Comparison of ENCODE assay signal across 8 mouse cellular contexts in the genomic region with DNA sequence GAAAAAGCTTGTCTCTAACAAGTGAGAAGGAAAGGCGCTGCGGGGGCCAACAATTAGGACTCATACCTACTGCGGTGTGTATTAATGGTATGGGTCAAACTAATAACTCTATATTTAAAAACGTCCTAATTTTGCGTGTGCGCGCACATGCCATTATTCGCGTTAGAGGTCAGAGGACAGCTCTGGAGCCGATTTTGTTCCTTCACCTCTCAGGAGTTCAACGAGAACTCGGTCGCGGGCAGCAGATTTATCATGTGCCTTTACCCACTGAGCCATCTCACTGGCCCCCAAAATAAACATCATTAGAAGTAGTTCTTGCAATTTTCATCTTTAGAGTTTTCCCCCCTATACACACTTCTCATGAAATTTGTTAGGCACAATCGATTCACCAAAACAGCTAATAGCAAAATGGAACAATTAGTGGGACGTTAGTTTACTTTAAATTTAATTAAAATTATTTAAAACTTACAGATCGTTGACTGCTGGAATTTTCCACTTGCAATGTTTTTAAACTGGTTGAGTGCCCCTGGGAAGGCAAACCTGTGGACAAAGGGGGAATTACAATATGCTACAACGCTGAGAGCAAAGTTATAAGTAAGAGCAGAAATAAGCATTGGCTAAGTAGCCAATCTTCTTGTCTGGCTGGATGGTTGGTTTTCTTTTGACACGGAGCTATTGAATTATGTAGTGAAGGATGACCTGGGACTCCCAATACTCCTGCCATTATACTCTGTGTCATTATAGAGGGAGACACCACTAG. TPM values are rescaled to one million over a fixed set of nuclear protein-coding genes. Genes with fewer than 3 reads are reported as not detected.
DNase-seq lines count a peak whose midpoint lies in the region; ATAC-seq and TF ChIP-seq lines count a peak whose summit lies in the region.

No protein-coding gene starts in this region.

- H3K27ac ChIP-seq in heart, embryonic 13.5 days (replicated peaks), result peak overlapping the region; percentile 94
- H3K27ac ChIP-seq in forebrain, embryonic 15.5 days (replicated peaks), result peak overlapping the region; percentile 83
- H3K27ac ChIP-seq in limb, embryonic 11.5 days (replicated peaks; ENCODE audit: low read depth, low read length), result 0 out of 2 replicates have a peak overlapping the region, but pooled peaks have one; percentile 2

- peak overlapping the region; percentile 84 for H3K4me3 ChIP-seq in heart, embryonic 13.5 days
- H3K4me3 ChIP-seq in forebrain, embryonic 15.5 days, result peak overlapping the region; percentile 75
- peak overlapping the region; percentile 57 for H3K4me3 ChIP-seq in limb, embryonic 11.5 days (ENCODE audit: low read depth, low read length)
- H3K4me3 ChIP-seq in myocyte, result peak overlapping the region; percentile 97

- no peaks in the 10 kb centered on the region for H3K9me3 ChIP-seq in heart, embryonic 13.5 days
- H3K9me3 ChIP-seq in forebrain, embryonic 15.5 days, result no peaks in the 10 kb centered on the region
- H3K9me3 ChIP-seq in limb, embryonic 11.5 days (ENCODE audit: control insufficient read depth, low read length), result no peaks in the 10 kb centered on the region

- H3K36me3 ChIP-seq in heart, embryonic 13.5 days, result peaks cover 40% of the 10 kb centered on the region
- no peaks in the 10 kb centered on the region for H3K36me3 ChIP-seq in forebrain, embryonic 15.5 days
- H3K36me3 ChIP-seq in limb, embryonic 11.5 days (ENCODE audit: control insufficient read depth, insufficient read depth, low read length), result no peaks in the 10 kb centered on the region; the same call in 1 of the 2 replicates
- peaks cover 23% of the 10 kb centered on the region for H3K36me3 ChIP-seq in myocyte (ENCODE audit: control insufficient read depth, insufficient read depth)

- H3K79me2 ChIP-seq in myocyte (ENCODE audit: control insufficient read depth, insufficient read depth), result peaks cover 33% of the 10 kb centered on the region

- H3K9ac ChIP-seq in heart, embryonic 13.5 days, result peak overlapping the region; percentile 91
- H3K9ac ChIP-seq in forebrain, embryonic 15.5 days (replicated peaks), result peak overlapping the region; percentile 76
- H3K9ac ChIP-seq in limb, embryonic 11.5 days (ENCODE audit: low read length), result peak overlapping the region; percentile 67

- ATAC-seq in heart, embryonic 13.5 days (ENCODE audit: extremely low read depth, insufficient number of reproducible peaks, low FRiP score, low TSS enrichment), result no peak
- no peak for ATAC-seq in forebrain, embryonic 15.5 days (replicated peaks)
- no peak for ATAC-seq in limb, embryonic 11.5 days (ENCODE audit: insufficient number of reproducible peaks, low FRiP score, low TSS enrichment, low read depth)

- no peak for DNase-seq in heart, adult 18-20 months
- DNase-seq in ZHBTc4 (ENCODE audit: low read depth, low spot score), result peak; percentile 39
- no peak for DNase-seq in limb, embryonic 11.5 days (ENCODE audit: low spot score)
- DNase-seq in cerebellum, postnatal 4 days (ENCODE audit: low spot score in 2 of 2), result no peak
- DNase-seq in gastrocnemius, adult 8-10 months (ENCODE audit: low spot score in 2 of 2), result no peak

- no peaks in the 10 kb centered on the region for H3K27me3 ChIP-seq in heart, embryonic 13.5 days (replicated peaks)
- no peaks in the 10 kb centered on the region for H3K27me3 ChIP-seq in forebrain, embryonic 15.5 days
- no peaks in the 10 kb centered on the region for H3K27me3 ChIP-seq in limb, embryonic 11.5 days (ENCODE audit: control insufficient read depth, insufficient read depth, low read length)
- H3K27me3 ChIP-seq in myocyte (ENCODE audit: control insufficient read depth, insufficient read depth, insufficient read length), result no peaks in the 10 kb centered on the region

- peaks cover 31% of the 10 kb centered on the region for H3K4me1 ChIP-seq in heart, embryonic 13.5 days
- peaks cover 22% of the 10 kb centered on the region for H3K4me1 ChIP-seq in forebrain, embryonic 15.5 days
- H3K4me1 ChIP-seq in limb, embryonic 11.5 days (ENCODE audit: control insufficient read depth, insufficient read depth, low read length), result 0 out of 2 replicates have a peak, but pooled peaks cover 2% of the 10 kb centered on the region

- H3ac ChIP-seq in myocyte (ENCODE audit: control insufficient read depth, insufficient read length), result peak overlapping the region; percentile 59

- peak overlapping the region; percentile 80 for H3K4me2 ChIP-seq in heart, embryonic 13.5 days
- peak overlapping the region; percentile 53 for H3K4me2 ChIP-seq in forebrain, embryonic 15.5 days (replicated peaks)
- H3K4me2 ChIP-seq in limb, embryonic 11.5 days (ENCODE audit: low read depth, severe bottlenecking), result peak overlapping the region; percentile 44
- H3K4me2 ChIP-seq in myocyte (ENCODE audit: low read depth), result peak overlapping the region; percentile 86

- WGBS in heart, embryonic 13.5 days, result 9% methylated on average over 19 of the region's 19 CpGs
- 8% methylated on average over 19 of the region's 19 CpGs for WGBS in forebrain, embryonic 15.5 days
- WGBS in limb, embryonic 11.5 days, result 12% methylated on average over 19 of the region's 19 CpGs

- no peak for TF ChIP-seq POLR2A in myocyte (IDR thresholded peaks at IDR 0.05; ENCODE audit: insufficient read length, low read depth)

TF ChIP-seq in myocyte, 11 proteins besides CTCF, POLR2A, EP300 and RAD21:
- no peak for TF ChIP-seq TCF12 (IDR thresholded peaks at IDR 0.05; ENCODE audit: insufficient read depth, poor library complexity, severe bottlenecking)
- no peak for TF ChIP-seq MYOD1 (IDR thresholded peaks at IDR 0.05; ENCODE audit: control insufficient read depth in 1 of 3, insufficient read length in 2 of 3, low read depth in 2 of 3)
- no peak for TF ChIP-seq CEBPB (IDR thresholded peaks at IDR 0.05; ENCODE audit: insufficient read depth, poor library complexity, severe bottlenecking)
- no peak for TF ChIP-seq USF1 (IDR thresholded peaks at IDR 0.05; ENCODE audit: low read depth)
- no peak for TF ChIP-seq MAX (IDR thresholded peaks at IDR 0.05; ENCODE audit: low read depth)
- no peak for TF ChIP-seq REST (IDR thresholded peaks at IDR 0.05; ENCODE audit: insufficient read depth, insufficient read length)
- no peak for TF ChIP-seq SRF (IDR thresholded peaks at IDR 0.05; ENCODE audit: control insufficient read depth, insufficient read length, low read depth)
- TF ChIP-seq TCF3 (IDR thresholded peaks at IDR 0.05; ENCODE audit: insufficient read length, low read depth), result no peak
- TF ChIP-seq E2F4 (IDR thresholded peaks at IDR 0.05; ENCODE audit: insufficient read depth), result no peak
- no peak for TF ChIP-seq MYOG (IDR thresholded peaks at IDR 0.05; ENCODE audit: control insufficient read depth in 1 of 3, insufficient read depth in 1 of 3, insufficient read length in 2 of 3, low read depth in 2 of 3)
- TF ChIP-seq POLR2AphosphoS2 (IDR thresholded peaks at IDR 0.05; ENCODE audit: insufficient read length, low read depth), result no peak

RNA-seq across cellular contexts. Expression of a gene that starts 0.9 kb away (rescaled TPM):
- 15.2 and 15.7 TPM in 2 replicates for polyA plus RNA-seq in heart, embryonic 13.5 days (2015; fragmentation: Nextera tagmentation; extraction: Ambion mirVana)
- 10 to 100 TPM in 1 of 2 experiments, 1 to 10 TPM in 1; 8.8 to 10.1 TPM for total RNA-seq in heart, adult 18-20 months (2021)
- 14.3 and 15.0 TPM in 2 replicates for polyA plus RNA-seq in forebrain, embryonic 15.5 days (2015; fragmentation: Nextera tagmentation; extraction: Ambion mirVana)
- polyA plus RNA-seq in limb, embryonic 11.5 days (2014; fragmentation: Nextera tagmentation; extraction: Ambion mirVana), result 28.9 and 29.8 TPM in 2 replicates
- polyA plus RNA-seq in myocyte (2012; fragmentation: generic; extraction: Trizol), result 16.0 TPM
- total RNA-seq in gastrocnemius, adult 8-10 months (2022), result 10 to 100 TPM; 14.1 to 16.1 (median 15.7) TPM

RNA-seq across cellular contexts. Expression of a gene that starts 1.0 kb away (rescaled TPM):
- 70.5 and 84.8 TPM in 2 replicates for polyA plus RNA-seq in heart, embryonic 13.5 days (2015; fragmentation: Nextera tagmentation; extraction: Ambion mirVana)
- total RNA-seq in heart, adult 18-20 months (2021), result 10 to 100 TPM; 65.8 to 66.0 TPM
- 51.7 and 59.2 TPM in 2 replicates for polyA plus RNA-seq in forebrain, embryonic 15.5 days (2015; fragmentation: Nextera tagmentation; extraction: Ambion mirVana)
- 54.2 and 59.1 TPM in 2 replicates for polyA plus RNA-seq in limb, embryonic 11.5 days (2014; fragmentation: Nextera tagmentation; extraction: Ambion mirVana)
- 22.1 TPM for polyA plus RNA-seq in myocyte (2012; fragmentation: generic; extraction: Trizol)
- total RNA-seq in gastrocnemius, adult 8-10 months (2022), result 10 to 100 TPM; 26.1 to 35.1 (median 30.8) TPM

RNA-seq across cellular contexts. Expression of a gene that starts 45.3 kb away (rescaled TPM):
- 10.2 and 10.5 TPM in 2 replicates for polyA plus RNA-seq in heart, embryonic 13.5 days (2015; fragmentation: Nextera tagmentation; extraction: Ambion mirVana)
- 1 to 10 TPM; 5.5 to 6.0 TPM for total RNA-seq in heart, adult 18-20 months (2021)
- polyA plus RNA-seq in forebrain, embryonic 15.5 days (2015; fragmentation: Nextera tagmentation; extraction: Ambion mirVana), result 17.8 and 18.4 TPM in 2 replicates
- 22.7 and 24.4 TPM in 2 replicates for polyA plus RNA-seq in limb, embryonic 11.5 days (2014; fragmentation: Nextera tagmentation; extraction: Ambion mirVana)
- 3.8 TPM for polyA plus RNA-seq in myocyte (2012; fragmentation: generic; extraction: Trizol)
- total RNA-seq in gastrocnemius, adult 8-10 months (2022), result 1 to 10 TPM; 4.5 to 6.0 (median 5.2) TPM

RNA-seq across cellular contexts. Expression of a gene that starts 49.1 kb away (rescaled TPM):
- not detected in 2 replicates for polyA plus RNA-seq in heart, embryonic 13.5 days (2015; fragmentation: Nextera tagmentation; extraction: Ambion mirVana)
- under 1 TPM; 0.21 to 0.62 TPM for total RNA-seq in heart, adult 18-20 months (2021)
- 0.24 and 0.32 TPM in 2 replicates for polyA plus RNA-seq in forebrain, embryonic 15.5 days (2015; fragmentation: Nextera tagmentation; extraction: Ambion mirVana)
- polyA plus RNA-seq in limb, embryonic 11.5 days (2014; fragmentation: Nextera tagmentation; extraction: Ambion mirVana), result 0.09 TPM in 1 of 2 replicates, not detected in the other
- polyA plus RNA-seq in myocyte (2012; fragmentation: generic; extraction: Trizol), result 0.05 TPM
- total RNA-seq in gastrocnemius, adult 8-10 months (2022), result 1 to 10 TPM in 1 of 4 experiments, under 1 TPM in 3; 0.56 to 1.4 (median 0.62) TPM

Comparison
In these comparisons a context has a peak if more than half of its experiments do, and no peak if none do; other contexts are left out.
1. H3K27ac ChIP-seq: peak in every context shown above with its lines; median percentile 94 in heart, embryonic 13.5 days; 83 in forebrain, embryonic 15.5 days; 2 in limb, embryonic 11.5 days.